Mouse (Mus musculus): ENCODE data around the gene Ttc8. TPM values are rescaled to one million over a fixed set of nuclear protein-coding genes. Genes with fewer than 3 reads are reported as not detected.

Gene Ttc8
- polyA plus RNA-seq, 1 experiment, result 3.2 TPM

- no peak overlapping the region for H3K4me3 ChIP-seq (ENCODE audit: extremely low read depth, insufficient read depth, insufficient read length)
- 77% methylated on average over 2 of the region's 2 CpGs for WGBS
- no peaks in the 10 kb centered on the region for H3K4me1 ChIP-seq (ENCODE audit: control insufficient read depth, insufficient read depth, insufficient read length)
- H3K27ac ChIP-seq (ENCODE audit: insufficient read depth, low read length), result no peak overlapping the region
- H3K27me3 ChIP-seq (ENCODE audit: control insufficient read depth, insufficient read depth, low read length), result no peaks in the 10 kb centered on the region
- no peak for DNase-seq (ENCODE audit: low read depth in 1 of 2, low spot score in 2 of 2)
- TF ChIP-seq CTCF (IDR thresholded peaks at IDR 0.05; ENCODE audit: extremely low read depth, insufficient read depth, insufficient read length, insufficient replicate concordance) (no peak), POLR2A (IDR thresholded peaks at IDR 0.05; ENCODE audit: low read depth, low read length) (no peak)
- no peaks in the 10 kb centered on the region for H3K36me3 ChIP-seq (ENCODE audit: control insufficient read depth, insufficient read depth, low read length)
These were observed 70.9 kb downstream of the Ttc8 start for GRCm38 (mm10) chr12:98991076-98991829.

DNA sequence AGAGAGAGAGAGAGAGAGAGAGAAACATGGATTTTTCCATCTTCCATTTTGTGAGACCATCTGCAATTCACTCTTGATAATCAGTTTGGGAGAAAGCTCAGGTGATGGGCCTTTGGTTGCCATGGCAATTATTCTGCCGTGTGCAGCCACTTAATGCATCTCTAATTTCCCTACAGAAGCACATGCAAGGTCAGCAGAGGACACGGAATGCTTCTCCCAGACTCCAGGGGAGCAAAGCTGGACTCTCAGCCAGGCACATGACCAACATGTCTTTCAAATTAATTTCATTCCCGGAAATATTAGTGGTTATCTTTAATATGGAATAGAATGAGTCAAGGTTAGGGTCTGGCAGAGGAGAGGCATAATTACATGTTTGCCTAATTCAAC lies 71.4 kb downstream of the Ttc8 start:
- H3K27me3 ChIP-seq (ENCODE audit: control insufficient read depth, insufficient read depth, low read length), result no peaks in the 10 kb centered on the region
- no peak overlapping the region for H3K4me3 ChIP-seq (ENCODE audit: extremely low read depth, insufficient read depth, insufficient read length)
- no peaks in the 10 kb centered on the region for H3K36me3 ChIP-seq (ENCODE audit: control insufficient read depth, insufficient read depth, low read length)
- no peak overlapping the region for H3K27ac ChIP-seq (ENCODE audit: insufficient read depth, low read length)
- TF ChIP-seq CTCF (IDR thresholded peaks at IDR 0.05; ENCODE audit: extremely low read depth, insufficient read depth, insufficient read length, insufficient replicate concordance), result no peak
- TF ChIP-seq POLR2A (IDR thresholded peaks at IDR 0.05; ENCODE audit: low read depth, low read length), result no peak
- DNase-seq (ENCODE audit: low read depth in 1 of 2, low spot score in 2 of 2), result no peak
- 90% methylated on average over 3 of the region's 3 CpGs for whole genome bisulfite sequencing
- no peaks in the 10 kb centered on the region for H3K4me1 ChIP-seq (ENCODE audit: control insufficient read depth, insufficient read depth, insufficient read length)

DNA sequence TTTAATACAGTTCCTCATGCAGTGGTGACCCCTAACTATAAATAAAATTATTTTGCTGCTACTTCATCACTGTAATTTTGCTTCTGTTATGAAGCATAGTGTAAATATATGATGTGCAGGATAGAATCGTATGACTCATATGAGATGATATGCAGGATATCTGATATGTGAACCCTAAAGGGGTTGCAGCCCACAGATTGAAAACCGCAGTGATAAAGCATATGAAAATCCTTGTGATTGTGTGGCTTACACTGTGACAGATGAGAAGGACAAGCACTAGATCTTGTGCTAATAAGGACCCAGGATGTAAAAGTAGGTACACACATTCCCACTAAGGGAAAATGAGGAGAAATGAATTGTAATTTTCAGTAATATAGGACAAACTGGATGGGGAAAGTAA lies 73.4 kb downstream of the Ttc8 start:
- 95% methylated on average over 2 of the region's 2 CpGs for WGBS

DNA sequence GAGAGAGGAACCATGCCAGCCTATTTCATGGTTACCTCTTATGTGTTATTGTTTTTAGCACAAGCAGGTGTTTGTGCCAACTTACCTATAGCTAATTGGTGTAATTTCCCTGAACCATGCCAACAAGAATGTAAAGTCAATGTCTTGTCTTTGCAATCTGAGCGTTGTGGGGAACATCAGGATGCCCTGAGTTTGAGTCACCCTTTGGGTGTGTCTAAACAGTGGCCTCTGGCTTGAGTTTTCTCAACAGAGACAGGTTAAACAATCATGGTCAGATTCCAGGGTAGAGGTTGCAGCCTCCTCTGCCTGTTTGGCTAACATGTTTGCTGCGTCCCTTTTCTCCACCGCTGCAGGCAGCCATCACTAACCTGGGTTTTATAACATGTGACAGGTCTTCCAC lies 74.0 kb downstream of the Ttc8 start:
- Histone ChIP-seq H3K4me3 (ENCODE audit: extremely low read depth, insufficient read depth, insufficient read length) (no peak overlapping the region), H3K27me3 (ENCODE audit: control insufficient read depth, insufficient read depth, low read length) (no peaks in the 10 kb centered on the region), H3K36me3 (ENCODE audit: control insufficient read depth, insufficient read depth, low read length) (no peaks in the 10 kb centered on the region), H3K4me1 (ENCODE audit: control insufficient read depth, insufficient read depth, insufficient read length) (peaks cover 2% of the 10 kb centered on the region), H3K27ac (ENCODE audit: insufficient read depth, low read length) (no peak overlapping the region)
- TF ChIP-seq CTCF (IDR thresholded peaks at IDR 0.05; ENCODE audit: extremely low read depth, insufficient read depth, insufficient read length, insufficient replicate concordance), result no peak
- 89% methylated on average over 3 of the region's 3 CpGs for WGBS
- no peak for DNase-seq (ENCODE audit: low read depth in 1 of 2, low spot score in 2 of 2)

More for the DNA sequence above, 73.4 kb downstream of the Ttc8 start:
- H3K36me3 ChIP-seq (ENCODE audit: control insufficient read depth, insufficient read depth, low read length), result no peaks in the 10 kb centered on the region
- DNase-seq (ENCODE audit: low read depth in 1 of 2, low spot score in 2 of 2), result no peak
- no peak overlapping the region for H3K4me3 ChIP-seq (ENCODE audit: extremely low read depth, insufficient read depth, insufficient read length)
- no peaks in the 10 kb centered on the region for H3K27me3 ChIP-seq (ENCODE audit: control insufficient read depth, insufficient read depth, low read length)
- peaks cover 2% of the 10 kb centered on the region for H3K4me1 ChIP-seq (ENCODE audit: control insufficient read depth, insufficient read depth, insufficient read length)
- TF ChIP-seq CTCF (IDR thresholded peaks at IDR 0.05; ENCODE audit: extremely low read depth, insufficient read depth, insufficient read length, insufficient replicate concordance) (no peak), POLR2A (IDR thresholded peaks at IDR 0.05; ENCODE audit: low read depth, low read length) (no peak)
- no peak overlapping the region for H3K27ac ChIP-seq (ENCODE audit: insufficient read depth, low read length)

DNA sequence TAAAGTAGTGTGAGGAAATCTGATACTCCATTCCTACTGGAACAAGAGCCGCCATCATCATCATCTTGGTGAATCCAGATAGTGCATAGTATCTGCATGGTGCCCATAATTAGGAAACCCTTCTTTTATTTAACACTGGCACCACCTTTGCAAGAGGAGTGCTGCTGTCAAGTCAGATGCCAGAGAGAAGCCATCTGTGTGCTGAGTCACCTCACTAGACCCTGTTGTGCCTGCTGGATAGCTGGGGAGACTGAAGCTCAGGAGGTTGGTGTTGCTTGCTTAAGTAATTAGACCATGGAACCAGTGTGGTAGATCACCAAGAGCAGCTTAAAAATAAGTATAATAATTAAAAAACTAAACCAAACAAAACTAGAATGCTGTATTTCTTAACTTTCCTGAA lies 75.5 kb downstream of the Ttc8 start:
- no peak overlapping the region for H3K4me3 ChIP-seq (ENCODE audit: extremely low read depth, insufficient read depth, insufficient read length)
- 98% methylated on average over 1 of the region's 1 CpGs for WGBS
- H3K27me3 ChIP-seq (ENCODE audit: control insufficient read depth, insufficient read depth, low read length), result no peaks in the 10 kb centered on the region
- TF ChIP-seq CTCF (IDR thresholded peaks at IDR 0.05; ENCODE audit: extremely low read depth, insufficient read depth, insufficient read length, insufficient replicate concordance) (no peak), POLR2A (IDR thresholded peaks at IDR 0.05; ENCODE audit: low read depth, low read length) (no peak)
- no peak for DNase-seq (ENCODE audit: low read depth in 1 of 2, low spot score in 2 of 2)
- H3K4me1 ChIP-seq (ENCODE audit: control insufficient read depth, insufficient read depth, insufficient read length), result peaks cover 2% of the 10 kb centered on the region
- no peaks in the 10 kb centered on the region for H3K36me3 ChIP-seq (ENCODE audit: control insufficient read depth, insufficient read depth, low read length)
- no peak overlapping the region for H3K27ac ChIP-seq (ENCODE audit: insufficient read depth, low read length)

DNA sequence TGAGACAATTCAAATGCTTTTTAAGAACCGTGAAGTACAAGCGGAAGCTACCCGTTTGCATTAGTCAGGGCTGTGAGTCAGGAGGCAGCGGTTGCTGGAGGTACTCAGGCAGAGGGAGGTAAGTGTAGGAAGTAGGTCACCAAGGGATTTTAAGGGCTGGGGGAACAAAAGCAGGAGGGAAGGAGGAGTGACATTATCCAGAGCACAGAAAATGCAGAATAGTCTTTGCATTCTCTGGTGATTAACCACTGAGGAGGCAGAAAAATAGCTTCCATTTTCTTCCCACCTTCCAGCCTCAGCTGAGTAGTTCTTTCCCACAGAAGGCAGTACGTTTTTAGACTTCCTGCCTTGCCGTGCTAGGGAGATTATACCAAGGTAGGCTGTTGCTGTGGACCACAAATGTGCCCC lies 76.2 kb downstream of the Ttc8 start:
- Histone ChIP-seq H3K27me3 (ENCODE audit: control insufficient read depth, insufficient read depth, low read length) (no peaks in the 10 kb centered on the region), H3K4me1 (ENCODE audit: control insufficient read depth, insufficient read depth, insufficient read length) (peaks cover 2% of the 10 kb centered on the region), H3K27ac (ENCODE audit: insufficient read depth, low read length) (no peak overlapping the region), H3K36me3 (ENCODE audit: control insufficient read depth, insufficient read depth, low read length) (no peaks in the 10 kb centered on the region), H3K4me3 (ENCODE audit: extremely low read depth, insufficient read depth, insufficient read length) (no peak overlapping the region)
- TF ChIP-seq CTCF (IDR thresholded peaks at IDR 0.05; ENCODE audit: extremely low read depth, insufficient read depth, insufficient read length, insufficient replicate concordance) (no peak), POLR2A (IDR thresholded peaks at IDR 0.05; ENCODE audit: low read depth, low read length) (no peak)
- 19% methylated on average over 6 of the region's 6 CpGs for WGBS
- DNase-seq (ENCODE audit: low read depth in 1 of 2, low spot score in 2 of 2), result no peak

- no peaks in the 10 kb centered on the region for H3K27me3 ChIP-seq (ENCODE audit: control insufficient read depth, insufficient read depth, low read length)
- no peak overlapping the region for H3K27ac ChIP-seq (ENCODE audit: insufficient read depth, low read length)
- 37% methylated on average over 5 of the region's 5 CpGs for WGBS
- no peaks in the 10 kb centered on the region for H3K36me3 ChIP-seq (ENCODE audit: control insufficient read depth, insufficient read depth, low read length)
- no peak overlapping the region for H3K4me3 ChIP-seq (ENCODE audit: extremely low read depth, insufficient read depth, insufficient read length)
- H3K4me1 ChIP-seq (ENCODE audit: control insufficient read depth, insufficient read depth, insufficient read length), result peaks cover 2% of the 10 kb centered on the region
- no peak for TF ChIP-seq CTCF (IDR thresholded peaks at IDR 0.05; ENCODE audit: extremely low read depth, insufficient read depth, insufficient read length, insufficient replicate concordance)
- TF ChIP-seq POLR2A (IDR thresholded peaks at IDR 0.05; ENCODE audit: low read depth, low read length), result no peak
- DNase-seq (ENCODE audit: low read depth in 1 of 2, low spot score in 2 of 2), result no peak
These were observed 76.7 kb downstream of the Ttc8 start for GRCm38 (mm10) chr12:98997046-98997445.

Data from spleen, adult 2 months (tissue).